ENCODE assay signal across 9 mouse cellular contexts in genomic region chr11:85835753-85836522, GRCm38 (mm10). TPM values are rescaled to one million over a fixed set of nuclear protein-coding genes. Genes with fewer than 3 reads are reported as not detected.
A peak's percentile ranks its signal among the peaks of the same experiment; 100 is the strongest.
DNase-seq lines count a peak whose midpoint lies in the region; ATAC-seq and TF ChIP-seq lines count a peak whose summit lies in the region.
"Had no signal": no experiment of that assay in that cellular context is flagged by ENCODE, and none has a peak within 500 bp of the region (broad histone marks: within the 10 kb centered on the region; RNA-seq: fewer than 3 reads in every experiment).

No protein-coding gene starts in this region.

- no peaks in the 10 kb centered on the region for H3K9me3 ChIP-seq in liver, embryonic 11.5 days (ENCODE audit: control insufficient read depth, low read length)
- no peaks in the 10 kb centered on the region for H3K9me3 ChIP-seq in liver, postnatal 0 days (ENCODE audit: low read length)
- H3K9me3 ChIP-seq in embryonic facial prominence, embryonic 14.5 days (ENCODE audit: control insufficient read depth, low read length), result no peaks in the 10 kb centered on the region
- no peaks in the 10 kb centered on the region for H3K9me3 ChIP-seq in hindbrain, embryonic 16.5 days (ENCODE audit: control insufficient read depth, low read length)
- H3K9me3 ChIP-seq in midbrain, embryonic 14.5 days (ENCODE audit: control insufficient read depth, low read length), result no peaks in the 10 kb centered on the region

- peaks cover 100% of the 10 kb centered on the region for H3K27me3 ChIP-seq in liver, embryonic 11.5 days (replicated peaks; ENCODE audit: control insufficient read depth, insufficient read depth, low read length)
- peaks cover 96% of the 10 kb centered on the region for H3K27me3 ChIP-seq in liver, postnatal 0 days (ENCODE audit: insufficient read depth, low read length)
- peaks cover 65% of the 10 kb centered on the region; the same call in 1 of the 2 replicates for H3K27me3 ChIP-seq in embryonic facial prominence, embryonic 14.5 days (replicated peaks; ENCODE audit: control insufficient read depth, insufficient read depth, low read length)
- peaks cover 43% of the 10 kb centered on the region for H3K27me3 ChIP-seq in hindbrain, embryonic 16.5 days (replicated peaks; ENCODE audit: control insufficient read depth, insufficient read depth, low read length)
- peaks cover 86% of the 10 kb centered on the region for H3K27me3 ChIP-seq in midbrain, embryonic 14.5 days (ENCODE audit: control insufficient read depth, insufficient read depth, low read length)

- no peak for TF ChIP-seq EP300 in liver, postnatal 0 days (IDR thresholded peaks at IDR 0.05; ENCODE audit: low read depth)

- H3K9ac ChIP-seq in liver, embryonic 11.5 days (ENCODE audit: low read depth, low read length), result no peak overlapping the region
- H3K9ac ChIP-seq in liver, postnatal 0 days (replicated peaks), result no peak overlapping the region
- peak overlapping the region; percentile 97 for H3K9ac ChIP-seq in embryonic facial prominence, embryonic 14.5 days (ENCODE audit: low read depth, low read length)
- H3K9ac ChIP-seq in hindbrain, embryonic 16.5 days (ENCODE audit: low read depth, low read length), result no peak overlapping the region
- H3K9ac ChIP-seq in midbrain, embryonic 14.5 days (replicated peaks; ENCODE audit: low read length), result no peak overlapping the region

- no peak for ATAC-seq in liver, embryonic 11.5 days (replicated peaks; ENCODE audit: low FRiP score)
- ATAC-seq in liver, postnatal 0 days, result no peak
- no peak for ATAC-seq in embryonic facial prominence, embryonic 14.5 days (ENCODE audit: low read depth)
- no peak for ATAC-seq in hindbrain, embryonic 16.5 days
- no peak for ATAC-seq in midbrain, embryonic 14.5 days (ENCODE audit: low FRiP score, low TSS enrichment)
- ATAC-seq in CD4-positive, CD25-positive, alpha-beta regulatory T cell, adult 4 months, result no peak

- H3K27ac ChIP-seq in liver, embryonic 11.5 days (ENCODE audit: low read depth, low read length), result no peak overlapping the region
- H3K27ac ChIP-seq in liver, postnatal 0 days (ENCODE audit: low read depth), result no peak overlapping the region
- peak overlapping the region; percentile 94 for H3K27ac ChIP-seq in embryonic facial prominence, embryonic 14.5 days (replicated peaks; ENCODE audit: low read depth, low read length)
- no peak overlapping the region for H3K27ac ChIP-seq in hindbrain, embryonic 16.5 days (ENCODE audit: low read depth, low read length)
- H3K27ac ChIP-seq in midbrain, embryonic 14.5 days (replicated peaks; ENCODE audit: low read depth, low read length), result no peak overlapping the region

- H3K36me3 ChIP-seq in liver, embryonic 11.5 days (ENCODE audit: control insufficient read depth, insufficient read depth, low read length), result no peaks in the 10 kb centered on the region
- no peaks in the 10 kb centered on the region for H3K36me3 ChIP-seq in liver, postnatal 0 days (replicated peaks; ENCODE audit: insufficient read depth, low read length)
- H3K36me3 ChIP-seq in embryonic facial prominence, embryonic 14.5 days (ENCODE audit: control insufficient read depth, insufficient read depth, low read length), result peaks cover 33% of the 10 kb centered on the region
- no peaks in the 10 kb centered on the region for H3K36me3 ChIP-seq in hindbrain, embryonic 16.5 days (ENCODE audit: control insufficient read depth, insufficient read depth, low read length)
- H3K36me3 ChIP-seq in midbrain, embryonic 14.5 days (ENCODE audit: control insufficient read depth, insufficient read depth, low read length), result no peaks in the 10 kb centered on the region

- 14% methylated on average over 16 of the region's 16 CpGs for whole genome bisulfite sequencing in liver, embryonic 11.5 days
- WGBS in liver, postnatal 0 days (ENCODE audit: insufficient replicate concordance), result 15% methylated on average over 16 of the region's 16 CpGs
- 13% methylated on average over 16 of the region's 16 CpGs for WGBS in embryonic facial prominence, embryonic 14.5 days
- WGBS in hindbrain, embryonic 16.5 days, result 6% methylated on average over 16 of the region's 16 CpGs
- 2% methylated on average over 16 of the region's 16 CpGs for WGBS in midbrain, embryonic 14.5 days

- no peak for TF ChIP-seq CTCF in liver, postnatal 0 days (IDR thresholded peaks at IDR 0.05; ENCODE audit: low read depth)

- intact Hi-C loops in gastrocnemius, postnatal 14 days (cut with DNase I; ENCODE audit: low total_unique reads), result no loop called here

- H3K4me3 ChIP-seq in liver, embryonic 11.5 days (ENCODE audit: low read depth, low read length), result peak overlapping the region; percentile 62; the same call in 1 of the 2 replicates
- no peak overlapping the region for H3K4me3 ChIP-seq in liver, postnatal 0 days (ENCODE audit: low read depth, low read length)
- H3K4me3 ChIP-seq in embryonic facial prominence, embryonic 14.5 days (ENCODE audit: low read depth, low read length), result peak overlapping the region; percentile 70
- 0 out of 2 replicates have a peak overlapping the region, but pooled peaks have one; percentile 9 for H3K4me3 ChIP-seq in hindbrain, embryonic 16.5 days (ENCODE audit: low read length)
- H3K4me3 ChIP-seq in midbrain, embryonic 14.5 days (replicated peaks; ENCODE audit: low read depth, low read length), result no peak overlapping the region

- DNase-seq in liver, embryonic 11.5 days (ENCODE audit: low spot score), result no peak
- no peak for DNase-seq in liver, postnatal 0 days
- DNase-seq in embryonic facial prominence, embryonic 14.5 days (ENCODE audit: low spot score), result no peak
- DNase-seq in midbrain, embryonic 14.5 days, result peak; percentile 42
- DNase-seq in thymus, postnatal 36 days, result no peak
- DNase-seq in gastrocnemius, postnatal 14 days, result no peak

- peak overlapping the region; percentile 60 for H3K4me2 ChIP-seq in liver, embryonic 11.5 days
- H3K4me2 ChIP-seq in liver, postnatal 0 days (ENCODE audit: low read depth, low read length), result no peak overlapping the region
- H3K4me2 ChIP-seq in embryonic facial prominence, embryonic 14.5 days (ENCODE audit: low read depth, low read length), result peak overlapping the region; percentile 72
- no peak overlapping the region for H3K4me2 ChIP-seq in hindbrain, embryonic 16.5 days (ENCODE audit: low read length)
- H3K4me2 ChIP-seq in midbrain, embryonic 14.5 days (ENCODE audit: low read length), result no peak overlapping the region

- H3K4me1 ChIP-seq in liver, embryonic 11.5 days (replicated peaks; ENCODE audit: control insufficient read depth, insufficient read depth, low read length), result peaks cover 25% of the 10 kb centered on the region
- peaks cover 10% of the 10 kb centered on the region for H3K4me1 ChIP-seq in liver, postnatal 0 days (ENCODE audit: insufficient read depth)
- peaks cover 5% of the 10 kb centered on the region for H3K4me1 ChIP-seq in embryonic facial prominence, embryonic 14.5 days (ENCODE audit: control insufficient read depth, insufficient read depth, low read length)
- H3K4me1 ChIP-seq in hindbrain, embryonic 16.5 days (ENCODE audit: control insufficient read depth, insufficient read depth, low read depth, low read length), result peaks cover 20% of the 10 kb centered on the region
- peaks cover 14% of the 10 kb centered on the region; the same call in 1 of the 2 replicates for H3K4me1 ChIP-seq in midbrain, embryonic 14.5 days (ENCODE audit: control insufficient read depth, insufficient read depth, low read length)

RNA-seq across cellular contexts. Expression of gene Tbx2, which starts 3.6 kb away (rescaled TPM):
- 2.7 and 3.2 TPM in 2 replicates for polyA plus RNA-seq in liver, embryonic 11.5 days (2014; fragmentation: Nextera tagmentation; extraction: Ambion mirVana)
- 0.66 and 0.75 TPM in 2 replicates for polyA plus RNA-seq in liver, postnatal 0 days (2015; fragmentation: Nextera tagmentation; extraction: Ambion mirVana)
- 6.3 and 6.5 TPM in 2 replicates for polyA plus RNA-seq in embryonic facial prominence, embryonic 14.5 days (2014; fragmentation: Nextera tagmentation; extraction: Ambion mirVana)
- 0.64 and 1.0 TPM in 2 replicates for polyA plus RNA-seq in hindbrain, embryonic 16.5 days (2015; fragmentation: Nextera tagmentation; extraction: Ambion mirVana)
- polyA plus RNA-seq in midbrain, embryonic 14.5 days (2014; fragmentation: Nextera tagmentation; extraction: Ambion mirVana), result 0.69 and 0.83 TPM in 2 replicates
- not detected for polyA plus RNA-seq in CD4-positive, CD25-positive, alpha-beta regulatory T cell, adult 4 months (2017; shearing (Covaris generic))
- 10 to 100 TPM in 1 of 2 experiments, 1 to 10 TPM in 1; 9.7 to 10.1 TPM for total RNA-seq in gastrocnemius, postnatal 14 days (2021)

RNA-seq across cellular contexts. Expression of gene Gm11444, which starts 14.2 kb away (rescaled TPM):
- not detected in 2 replicates for polyA plus RNA-seq in liver, embryonic 11.5 days (2014; fragmentation: Nextera tagmentation; extraction: Ambion mirVana)
- polyA plus RNA-seq in liver, postnatal 0 days (2015; fragmentation: Nextera tagmentation; extraction: Ambion mirVana), result not detected in 2 replicates
- not detected in 2 replicates for polyA plus RNA-seq in embryonic facial prominence, embryonic 14.5 days (2014; fragmentation: Nextera tagmentation; extraction: Ambion mirVana)
- polyA plus RNA-seq in hindbrain, embryonic 16.5 days (2015; fragmentation: Nextera tagmentation; extraction: Ambion mirVana), result not detected in 2 replicates
- polyA plus RNA-seq in midbrain, embryonic 14.5 days (2014; fragmentation: Nextera tagmentation; extraction: Ambion mirVana), result not detected in 2 replicates
- under 1 TPM in 1 of 2 experiments, not detected in 1; 0.59 TPM for polyA plus RNA-seq in CD4-positive, CD25-positive, alpha-beta regulatory T cell, adult 4 months (2017; shearing (Covaris generic))
- total RNA-seq in gastrocnemius, postnatal 14 days (2021), result not detected
- total RNA-seq: hematopoietic stem cell, adult 5-6 weeks had no signal

RNA-seq across cellular contexts. Expression of gene Tbx4, which starts 50.3 kb away (rescaled TPM):
- 0.79 and 0.86 TPM in 2 replicates for polyA plus RNA-seq in liver, embryonic 11.5 days (2014; fragmentation: Nextera tagmentation; extraction: Ambion mirVana)
- not detected in 2 replicates for polyA plus RNA-seq in liver, postnatal 0 days (2015; fragmentation: Nextera tagmentation; extraction: Ambion mirVana)
- 0.85 and 1.4 TPM in 2 replicates for polyA plus RNA-seq in embryonic facial prominence, embryonic 14.5 days (2014; fragmentation: Nextera tagmentation; extraction: Ambion mirVana)
- 0.40 TPM in 2 replicates for polyA plus RNA-seq in hindbrain, embryonic 16.5 days (2015; fragmentation: Nextera tagmentation; extraction: Ambion mirVana)
- 0.21 and 0.22 TPM in 2 replicates for polyA plus RNA-seq in midbrain, embryonic 14.5 days (2014; fragmentation: Nextera tagmentation; extraction: Ambion mirVana)
- not detected for polyA plus RNA-seq in CD4-positive, CD25-positive, alpha-beta regulatory T cell, adult 4 months (2017; shearing (Covaris generic))
- total RNA-seq in gastrocnemius, postnatal 14 days (2021), result 1 to 10 TPM; 1.7 to 2.6 TPM

Comparison
In these comparisons a context has a peak if more than half of its experiments do, and no peak if none do; other contexts are left out.
1. H3K4me2 ChIP-seq: peak in liver, embryonic 11.5 days (single experiment) and embryonic facial prominence, embryonic 14.5 days (single experiment); none in liver, postnatal 0 days (single experiment), hindbrain, embryonic 16.5 days (single experiment) and midbrain, embryonic 14.5 days (single experiment).
2. H3K4me3 ChIP-seq: peak in liver, embryonic 11.5 days (single experiment), embryonic facial prominence, embryonic 14.5 days (single experiment) and hindbrain, embryonic 16.5 days (single experiment); none in liver, postnatal 0 days (single experiment) and midbrain, embryonic 14.5 days (single experiment).